Mouse (Mus musculus) liver, embryonic 12.5 days (tissue): ENCODE data around the gene Rimkla. TPM values are rescaled to one million over a fixed set of nuclear protein-coding genes. Genes with fewer than 3 reads are reported as not detected.

Experiments used
- ATAC-seq: fragments of 200-750 bp; cut with Nextera tagmentation; 2 replicates; pipeline ENCODE4 v1.8.0; 2017; ENCODE audit warnings: moderate number of reproducible peaks, mild to moderate bottlenecking, moderate library complexity
- H3K27ac ChIP-seq: fragments of 300-500 bp; sonication (generic); 2 replicates; pipeline ENCODE4 v1.5.1; 2016; ENCODE audit warnings: mild to moderate bottlenecking
- H3K27me3 ChIP-seq: fragments of 300-500 bp; sonication (generic); replicated peaks from 2 replicates; pipeline ENCODE4 v1.6.1; 2016; ENCODE audit warnings: mild to moderate bottlenecking, moderate library complexity
- H3K36me3 ChIP-seq: fragments of 300-500 bp; sonication (generic); 2 replicates; pipeline ENCODE4 v1.6.1; 2016; ENCODE audit warnings: mild to moderate bottlenecking, moderate library complexity
- H3K4me1 ChIP-seq: fragments of 300-500 bp; sonication (generic); 2 replicates; pipeline ENCODE4 v1.6.1; 2016
- H3K4me2 ChIP-seq: fragments of 300-500 bp; sonication (generic); 2 replicates; pipeline ENCODE4 v1.6.1; 2016; ENCODE audit warnings: mild to moderate bottlenecking, moderate library complexity
- H3K4me3 ChIP-seq: fragments of 300-500 bp; sonication (generic); 2 replicates; pipeline ENCODE4 v1.5.1; 2016; ENCODE audit warnings: mild to moderate bottlenecking, moderate library complexity
- H3K9ac ChIP-seq: fragments of 300-500 bp; sonication (generic); 2 replicates; pipeline ENCODE4 v1.6.1; 2016; ENCODE audit warnings: mild to moderate bottlenecking, moderate library complexity
- H3K9me3 ChIP-seq: fragments of 300-500 bp; sonication (generic); replicated peaks from 2 replicates; pipeline ENCODE4 v1.6.1; 2016; ENCODE audit warnings: mild to moderate bottlenecking, moderate library complexity
- WGBS: fragments of 180-500 bp; shearing (Covaris S2); methylation state at CpG from one replicate; pipeline ENCODE4 v1.1.7; 2016; ENCODE audit not compliant: insufficient replicate concordance; 5-methylcytosine and 5-hydroxymethylcytosine counted together
- polyA plus RNA-seq: library from polyadenylated mRNA; unstranded; fragments of >200 nt; fragmentation: Nextera tagmentation; extraction: Ambion mirVana; gene quantifications from 2 replicates; pipeline ENCODE4 v1.2.1, GENCODE M21; 2016

Gene Rimkla
- polyA plus RNA-seq, 1 experiment from 2014 or later, result 0.08 TPM

DNA sequence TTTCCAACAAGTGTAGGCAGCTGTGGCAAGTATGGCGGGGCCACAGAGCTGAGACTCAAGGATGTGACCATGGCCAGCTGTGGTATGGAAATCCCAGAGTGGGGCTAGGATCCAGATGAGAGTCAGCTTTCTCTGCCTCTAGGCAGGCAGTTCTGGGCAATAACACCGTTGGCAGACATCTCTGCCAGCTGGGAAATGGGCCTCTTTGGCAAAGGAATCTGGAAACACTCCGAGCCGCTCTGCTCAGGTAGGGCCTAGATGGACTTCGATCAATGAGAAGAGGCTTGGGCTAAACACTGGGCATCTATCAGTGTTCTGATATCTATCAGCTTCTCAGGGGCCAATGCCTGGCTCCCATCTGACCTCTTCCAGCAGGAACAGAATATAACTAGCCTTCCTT, 26.6 kb downstream of the Rimkla start:
- no peak overlapping the region for H3K9ac ChIP-seq
- 72% methylated on average over 5 of the region's 5 CpGs for WGBS
- no peak overlapping the region for H3K4me3 ChIP-seq

DNA sequence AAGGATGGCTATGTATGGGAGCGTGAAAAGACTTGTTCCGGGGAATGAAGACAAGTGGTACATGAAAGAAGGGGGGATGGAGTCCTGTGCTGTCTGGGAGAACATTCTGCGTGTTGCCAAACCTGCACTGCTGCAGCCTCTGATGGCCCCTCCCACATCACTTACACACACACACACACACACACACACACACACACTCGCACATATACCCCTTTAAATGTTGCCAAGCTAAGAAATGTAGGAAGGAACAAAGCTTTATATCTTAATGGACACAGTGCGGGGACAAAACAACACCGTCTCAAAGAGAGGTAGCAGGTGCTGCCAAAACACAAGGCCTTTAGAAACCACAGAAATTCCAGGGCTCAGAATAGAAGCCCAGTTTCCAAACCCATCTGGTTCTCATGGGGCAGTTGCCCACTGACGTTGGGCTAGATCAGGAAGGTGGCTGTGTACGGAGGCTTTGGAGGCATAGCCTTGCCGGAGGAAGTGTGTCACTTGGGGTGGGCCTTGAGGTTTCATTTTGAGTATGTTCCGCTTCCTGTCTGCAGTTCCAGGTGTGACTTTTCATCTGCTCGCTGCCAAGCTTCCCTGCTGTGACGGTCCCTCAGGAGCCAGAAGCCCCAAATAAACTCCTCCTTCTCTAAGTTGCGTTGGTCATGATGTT, 28.5 kb downstream of the Rimkla start:
- 60% methylated on average over 13 of the region's 13 CpGs for WGBS
- H3K4me3 ChIP-seq, result no peak overlapping the region
- no peaks in the 10 kb centered on the region for H3K9me3 ChIP-seq
- no peak overlapping the region for H3K9ac ChIP-seq
- H3K27ac ChIP-seq, result no peak overlapping the region
- no peaks in the 10 kb centered on the region for H3K27me3 ChIP-seq
- no peaks in the 10 kb centered on the region for H3K36me3 ChIP-seq
- H3K4me2 ChIP-seq, result no peak overlapping the region
- no peak for ATAC-seq
- no peaks in the 10 kb centered on the region for H3K4me1 ChIP-seq

More for the DNA sequence above, 26.6 kb downstream of the Rimkla start:
- no peak for ATAC-seq
- Histone ChIP-seq H3K9me3 (no peaks in the 10 kb centered on the region), H3K4me1 (no peaks in the 10 kb centered on the region), H3K27ac (no peak overlapping the region), H3K4me2 (no peak overlapping the region), H3K36me3 (no peaks in the 10 kb centered on the region), H3K27me3 (no peaks in the 10 kb centered on the region)

DNA sequence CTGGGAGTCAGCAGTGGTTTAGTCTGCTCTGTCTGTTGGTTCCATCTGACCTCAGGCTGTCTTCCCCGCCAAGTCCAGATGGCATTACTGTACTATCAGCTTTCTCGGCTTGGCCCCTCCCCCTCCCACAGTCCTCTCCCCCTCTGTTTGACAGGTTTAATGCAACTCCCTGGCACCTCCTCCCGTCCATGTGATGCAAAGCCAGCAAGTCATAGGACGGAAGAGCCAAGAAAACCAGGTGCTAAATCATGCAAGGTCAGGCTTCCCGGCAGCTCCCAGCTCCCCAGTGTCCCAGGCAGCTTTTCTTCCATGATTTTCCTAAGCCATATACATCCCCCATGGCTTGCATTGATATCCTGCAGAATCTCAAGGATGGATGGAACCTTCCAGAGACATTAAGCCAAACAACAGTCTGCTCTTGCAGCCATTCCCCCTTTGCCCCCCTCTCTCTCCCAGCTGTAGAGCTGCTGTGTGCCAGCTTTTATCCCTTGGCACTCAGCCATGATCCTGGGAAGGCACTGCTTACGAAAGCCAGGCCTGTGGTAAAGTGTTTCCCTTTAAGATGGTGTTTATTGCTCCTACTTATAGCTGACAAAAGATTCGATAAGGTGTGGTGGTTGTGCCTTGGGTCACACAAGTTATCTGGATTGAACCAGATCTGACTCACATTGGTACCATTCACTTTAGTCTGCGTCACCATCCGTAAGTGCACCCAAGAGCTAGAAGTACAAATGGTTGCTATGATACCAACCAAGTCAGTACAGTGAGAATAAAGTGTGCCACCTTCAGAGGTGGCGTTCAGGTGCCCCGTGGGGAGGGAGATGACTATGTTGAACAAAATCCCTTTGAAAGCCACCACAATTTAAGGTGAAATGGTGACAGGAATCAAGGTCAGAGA, 29.3 kb downstream of the Rimkla start:
- no peaks in the 10 kb centered on the region for H3K9me3 ChIP-seq
- H3K4me2 ChIP-seq, result no peak overlapping the region
- no peak for ATAC-seq
- H3K36me3 ChIP-seq, result no peaks in the 10 kb centered on the region
- no peak overlapping the region for H3K4me3 ChIP-seq
- H3K4me1 ChIP-seq, result no peaks in the 10 kb centered on the region
- no peak overlapping the region for H3K27ac ChIP-seq
- H3K27me3 ChIP-seq, result no peaks in the 10 kb centered on the region
- 50% methylated on average over 11 of the region's 11 CpGs for WGBS
- no peak overlapping the region for H3K9ac ChIP-seq

DNA sequence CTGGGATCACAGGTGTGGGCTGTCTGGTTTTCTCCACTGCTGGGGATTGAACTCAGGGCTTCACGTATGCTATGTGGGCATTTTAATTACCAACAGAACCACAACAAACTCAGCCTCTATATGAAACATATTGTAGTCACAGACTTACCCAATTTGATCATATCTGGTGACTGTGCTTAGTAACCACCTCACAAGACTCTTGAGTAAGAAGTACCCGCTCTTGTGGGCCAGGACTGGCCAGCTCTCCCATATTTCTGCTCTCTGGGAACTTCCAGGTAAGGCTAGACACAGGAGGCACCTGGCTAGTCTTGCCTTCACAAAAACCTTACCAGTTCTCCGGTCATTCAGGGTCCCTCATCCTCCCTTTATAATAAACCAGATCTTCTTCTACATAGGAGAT, 30.0 kb downstream of the Rimkla start:
- ATAC-seq, result no peak
- Histone ChIP-seq H3K4me3 (no peak overlapping the region), H3K27ac (no peak overlapping the region), H3K9me3 (no peaks in the 10 kb centered on the region), H3K4me1 (no peaks in the 10 kb centered on the region), H3K4me2 (no peak overlapping the region), H3K27me3 (no peaks in the 10 kb centered on the region), H3K9ac (no peak overlapping the region), H3K36me3 (no peaks in the 10 kb centered on the region)
- WGBS, result 51% methylated on average over 3 of the region's 3 CpGs

DNA sequence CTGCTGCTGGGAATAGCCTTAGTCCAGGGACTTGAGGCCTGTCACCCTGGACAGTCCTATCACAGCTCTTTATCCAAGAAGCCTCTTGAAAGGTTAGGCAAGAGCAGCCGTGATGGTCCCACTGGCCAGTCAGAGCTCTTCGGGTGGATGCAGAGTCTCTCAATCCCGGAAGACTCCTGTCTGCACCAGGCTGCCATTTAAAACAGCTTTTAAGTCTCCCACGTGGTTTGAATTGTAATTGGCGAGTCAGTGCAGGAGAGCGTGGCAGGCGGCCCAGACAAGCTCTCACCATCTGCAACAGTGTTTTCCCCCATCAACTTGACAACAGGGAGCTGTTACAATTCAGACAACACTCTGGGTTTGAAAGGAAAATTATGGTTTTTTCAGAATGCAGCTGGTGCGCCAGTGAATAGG, 31.7 kb downstream of the Rimkla start:
- H3K9ac ChIP-seq, result no peak overlapping the region
- no peaks in the 10 kb centered on the region for H3K4me1 ChIP-seq
- no peak overlapping the region for H3K4me2 ChIP-seq
- H3K4me3 ChIP-seq, result no peak overlapping the region
- WGBS, result 63% methylated on average over 8 of the region's 8 CpGs
- no peak for ATAC-seq
- no peaks in the 10 kb centered on the region for H3K9me3 ChIP-seq
- H3K27me3 ChIP-seq, result no peaks in the 10 kb centered on the region; the same call in 1 of the 2 replicates
- no peaks in the 10 kb centered on the region for H3K36me3 ChIP-seq
- H3K27ac ChIP-seq, result no peak overlapping the region

DNA sequence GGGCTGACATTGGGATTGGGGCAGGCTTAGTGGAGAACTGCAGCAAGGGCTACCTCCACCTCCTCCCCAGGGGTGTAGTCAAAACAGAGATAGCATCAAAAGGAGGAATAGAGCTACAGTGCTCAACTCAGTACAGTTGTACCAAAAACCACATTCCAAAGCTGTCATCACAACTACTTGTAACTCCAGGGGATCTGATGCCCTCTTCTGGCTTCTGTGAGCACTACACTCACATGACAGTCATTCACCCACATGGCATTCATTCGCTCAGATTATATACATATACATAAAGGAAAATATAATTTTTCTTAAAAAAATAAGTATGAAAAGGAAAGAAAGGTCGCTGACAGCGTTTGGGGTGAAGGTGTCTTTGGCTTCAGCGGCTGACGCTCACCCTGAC, 32.1 kb downstream of the Rimkla start:
- H3K9ac ChIP-seq, result no peak overlapping the region
- no peak overlapping the region for H3K27ac ChIP-seq
- no peaks in the 10 kb centered on the region; the same call in 1 of the 2 replicates for H3K27me3 ChIP-seq
- WGBS, result 51% methylated on average over 5 of the region's 5 CpGs
- H3K4me1 ChIP-seq, result no peaks in the 10 kb centered on the region
- H3K4me2 ChIP-seq, result no peak overlapping the region
- no peaks in the 10 kb centered on the region for H3K36me3 ChIP-seq
- ATAC-seq, result no peak
- H3K4me3 ChIP-seq, result no peak overlapping the region
- no peaks in the 10 kb centered on the region for H3K9me3 ChIP-seq

DNA sequence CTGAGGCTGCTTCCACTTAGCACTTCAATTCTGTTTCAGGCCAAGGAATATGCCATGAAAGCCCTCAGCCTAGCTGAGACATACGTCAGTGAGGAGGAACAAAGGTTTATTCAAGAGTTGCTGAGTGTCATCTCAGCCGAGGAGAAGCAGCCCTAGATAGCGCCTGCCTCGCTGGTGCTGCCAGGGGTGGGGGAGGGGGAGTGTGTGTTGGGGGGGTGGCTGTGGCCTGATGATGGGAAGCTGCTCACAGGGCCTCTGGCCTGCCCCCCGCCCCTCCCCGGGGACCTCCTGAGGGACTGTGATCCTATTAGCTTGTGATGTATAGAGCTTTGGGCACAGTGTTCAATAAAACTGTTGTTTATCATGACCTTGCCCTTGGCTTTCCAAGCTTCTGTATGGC, 38.9 kb downstream of the Rimkla start:
- no peak for ATAC-seq
- no peaks in the 10 kb centered on the region; the same call in 1 of the 2 replicates for H3K27me3 ChIP-seq
- no peaks in the 10 kb centered on the region for H3K36me3 ChIP-seq
- H3K4me2 ChIP-seq, result no peak overlapping the region
- 21% methylated on average over 6 of the region's 6 CpGs for WGBS
- H3K27ac ChIP-seq, result no peak overlapping the region
- H3K4me3 ChIP-seq, result no peak overlapping the region
- H3K9ac ChIP-seq, result no peak overlapping the region
- H3K9me3 ChIP-seq, result no peaks in the 10 kb centered on the region
- H3K4me1 ChIP-seq, result no peaks in the 10 kb centered on the region

DNA sequence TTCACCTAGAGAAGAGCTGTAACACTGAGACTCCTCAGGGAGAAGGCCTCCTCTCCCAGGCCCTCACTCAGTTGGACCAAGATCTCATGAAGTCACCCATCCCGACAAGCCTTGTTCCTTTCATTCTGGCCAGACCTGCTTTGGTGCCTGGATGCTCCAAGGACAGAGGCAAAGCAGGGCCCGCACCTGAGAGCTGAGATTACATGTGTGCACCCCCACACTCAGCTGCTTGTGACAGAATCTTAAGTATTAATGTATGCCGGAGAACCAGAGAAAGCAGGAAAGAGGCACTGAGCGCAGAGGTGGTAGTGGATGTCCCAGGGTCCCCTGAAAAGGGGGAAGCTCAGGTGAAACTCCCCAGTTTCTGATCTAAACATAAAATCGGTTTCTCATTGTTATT, 39.3 kb downstream of the Rimkla start:
- WGBS, result 56% methylated on average over 5 of the region's 5 CpGs
- ATAC-seq, result no peak

DNA sequence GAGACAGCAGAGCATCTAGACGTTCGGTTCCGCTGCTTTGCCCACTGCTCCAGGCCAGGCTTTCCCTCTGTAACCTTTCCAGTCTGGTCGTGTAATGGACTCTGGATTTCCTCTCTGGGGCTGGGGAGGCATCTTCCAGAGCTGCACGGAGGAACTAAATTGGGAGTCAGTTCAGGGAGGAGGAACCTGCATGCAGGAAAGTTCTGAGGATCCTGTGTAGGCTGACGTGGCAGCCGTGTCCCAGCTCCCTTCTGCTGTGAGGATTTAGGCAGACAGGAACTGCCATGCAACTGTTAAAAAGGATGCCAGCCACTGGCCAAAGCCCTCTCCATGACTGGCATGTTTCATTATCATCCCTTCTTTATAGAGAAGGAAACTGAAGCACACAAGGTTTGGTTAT, 42.0 kb downstream of the Rimkla start:
- Histone ChIP-seq H3K9ac (no peak overlapping the region), H3K4me2 (no peak overlapping the region), H3K9me3 (no peaks in the 10 kb centered on the region), H3K27me3 (no peaks in the 10 kb centered on the region), H3K4me3 (no peak overlapping the region), H3K27ac (no peak overlapping the region), H3K36me3 (no peaks in the 10 kb centered on the region), H3K4me1 (peaks cover 6% of the 10 kb centered on the region; the same call in 1 of the 2 replicates)
- no peak for ATAC-seq
- WGBS, result 59% methylated on average over 7 of the region's 7 CpGs

More for the DNA sequence above, 39.3 kb downstream of the Rimkla start:
- Histone ChIP-seq H3K9ac (no peak overlapping the region), H3K27me3 (no peaks in the 10 kb centered on the region; the same call in 1 of the 2 replicates), H3K4me2 (no peak overlapping the region), H3K27ac (no peak overlapping the region), H3K9me3 (no peaks in the 10 kb centered on the region), H3K4me1 (no peaks in the 10 kb centered on the region), H3K4me3 (no peak overlapping the region), H3K36me3 (no peaks in the 10 kb centered on the region)

DNA sequence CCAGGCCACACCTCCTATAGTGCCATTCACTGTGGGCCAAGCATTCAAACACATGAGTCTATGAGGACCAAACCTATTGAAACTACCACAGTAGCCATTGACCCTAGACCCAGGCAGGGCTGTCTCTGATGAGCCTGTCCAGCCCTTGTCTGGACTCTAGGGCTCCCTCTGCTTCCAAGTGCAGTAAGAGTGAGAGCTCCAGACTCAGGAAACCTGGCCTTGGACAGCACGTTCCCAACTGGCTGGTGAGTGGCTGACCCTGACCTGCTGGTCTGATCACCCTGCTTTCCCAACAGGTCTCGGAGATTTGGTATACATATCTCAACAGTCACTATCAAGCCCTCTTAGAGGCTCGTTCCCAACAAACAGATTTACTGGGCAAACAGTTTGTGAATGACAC, 44.6 kb downstream of the Rimkla start:
- no peak overlapping the region for H3K4me2 ChIP-seq
- H3K9ac ChIP-seq, result no peak overlapping the region
- H3K27me3 ChIP-seq, result no peaks in the 10 kb centered on the region
- peaks cover 8% of the 10 kb centered on the region for H3K4me1 ChIP-seq
- H3K9me3 ChIP-seq, result no peaks in the 10 kb centered on the region
- H3K27ac ChIP-seq, result no peak overlapping the region
- no peaks in the 10 kb centered on the region for H3K36me3 ChIP-seq
- H3K4me3 ChIP-seq, result no peak overlapping the region
- WGBS, result 56% methylated on average over 3 of the region's 3 CpGs
- ATAC-seq, result no peak

DNA sequence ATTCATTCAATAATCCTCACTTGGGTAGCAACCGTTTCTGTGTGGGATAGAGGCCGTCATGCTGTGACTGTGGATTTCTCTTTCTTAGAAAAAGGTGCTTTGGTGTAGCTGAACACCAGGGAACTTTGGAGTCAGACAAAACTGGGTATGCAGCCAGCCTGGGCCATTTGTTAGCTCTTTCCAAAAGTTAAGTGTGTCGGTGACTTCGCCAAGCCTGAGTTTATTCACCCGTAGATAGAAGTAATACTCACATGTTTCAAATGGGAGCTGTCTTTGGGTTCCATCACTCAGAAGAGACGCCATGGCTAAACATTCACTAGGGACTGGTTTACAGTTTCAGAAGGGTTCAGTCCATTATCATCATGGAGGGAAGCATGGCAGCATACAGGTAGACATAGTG, 45.2 kb downstream of the Rimkla start:
- Histone ChIP-seq H3K9ac (no peak overlapping the region), H3K36me3 (no peaks in the 10 kb centered on the region), H3K9me3 (no peaks in the 10 kb centered on the region), H3K27me3 (no peaks in the 10 kb centered on the region), H3K4me2 (no peak overlapping the region), H3K4me1 (peaks cover 13% of the 10 kb centered on the region), H3K27ac (no peak overlapping the region), H3K4me3 (no peak overlapping the region)
- no peak for ATAC-seq
- 76% methylated on average over 6 of the region's 6 CpGs for WGBS

DNA sequence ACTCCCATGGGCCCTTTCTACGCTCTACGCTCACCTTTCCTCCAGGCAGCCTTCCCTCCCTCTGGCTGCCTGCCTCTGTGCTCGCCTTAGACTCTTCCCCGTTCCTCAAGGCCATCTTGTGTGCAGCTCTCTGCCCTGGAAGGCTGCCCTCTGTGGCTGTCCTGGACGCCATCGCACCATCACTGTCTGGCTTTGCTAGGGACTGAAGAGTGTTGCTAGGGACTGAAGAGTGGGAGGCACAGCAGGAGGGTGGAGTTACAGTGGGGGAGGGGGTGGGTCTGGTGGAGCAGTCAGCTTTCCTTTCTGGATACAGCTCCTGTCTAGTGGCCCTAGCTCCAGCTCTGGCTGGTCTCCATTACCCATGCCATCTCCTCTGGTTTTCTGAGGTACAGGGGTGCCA, 49.9 kb downstream of the Rimkla start:
- 57% methylated on average over 6 of the region's 6 CpGs for WGBS
- H3K36me3 ChIP-seq, result no peaks in the 10 kb centered on the region
- H3K4me3 ChIP-seq, result no peak overlapping the region
- no peak overlapping the region for H3K9ac ChIP-seq
- H3K27ac ChIP-seq, result no peak overlapping the region
- no peaks in the 10 kb centered on the region for H3K9me3 ChIP-seq
- peak overlapping the region; percentile 12; the same call in 1 of the 2 replicates for H3K4me2 ChIP-seq
- ATAC-seq, result peak; percentile 46; the same call in 1 of the 2 replicates
- H3K4me1 ChIP-seq, result peaks cover 21% of the 10 kb centered on the region
- 0 out of 2 replicates have a peak, but pooled peaks cover 3% of the 10 kb centered on the region for H3K27me3 ChIP-seq
